Mouse (Mus musculus) cerebellum, postnatal 10 days (tissue): ENCODE results near the gene Tdrkh.

Experiments used
- DNase-seq, 2 experiments: peaks; one replicate each; pipeline ENCODE4 v3.0.0; 2021; ENCODE audit warnings: mixed read lengths in 2 of 2

Tdrkh gene

GRCm38 (mm10) chr3:94413031-94413679, at the start of gene Tdrkh:
Tdrkh (plus strand) TSS chr3:94413273.
- peak; percentile 97 to 98 for DNase-seq

GRCm38 (mm10) chr3:94363291-94364153, 49.6 kb upstream of the Tdrkh start:
- DNase-seq = peak; percentile 79 to 80

GRCm38 (mm10) chr3:94364154-94364526, 48.9 kb upstream of the Tdrkh start:
- peak in 1 of 2 experiments; percentile 67 for DNase-seq

GRCm38 (mm10) chr3:94366761-94367160, 46.3 kb upstream of the Tdrkh start:
- DNase-seq = peak; percentile 90 to 92

- DNase-seq = no peak
Observed at GRCm38 (mm10) chr3:94367511-94367910, 45.6 kb upstream of the Tdrkh start.

GRCm38 (mm10) chr3:94368631-94369030, 44.4 kb upstream of the Tdrkh start:
- DNase-seq = no peak

GRCm38 (mm10) chr3:94369709-94370108, 43.4 kb upstream of the Tdrkh start:
- DNase-seq = no peak

GRCm38 (mm10) chr3:94371637-94372036, 41.4 kb upstream of the Tdrkh start:
- peak; percentile 95 to 96 for DNase-seq

- no peak for DNase-seq
Observed at GRCm38 (mm10) chr3:94372038-94372437, 41.0 kb upstream of the Tdrkh start.

- DNase-seq = peak; percentile 62 to 68
Observed at GRCm38 (mm10) chr3:94372641-94373040, 40.4 kb upstream of the Tdrkh start, which contains the start of gene Rorc. Rorc (plus strand) TSS chr3:94372794.

GRCm38 (mm10) chr3:94373090-94373489, 40.0 kb upstream of the Tdrkh start:
- DNase-seq = peak in 1 of 2 experiments; percentile 62

GRCm38 (mm10) chr3:94373597-94374011, 39.5 kb upstream of the Tdrkh start:
- DNase-seq = peak; percentile 92 to 94

- peak; percentile 47 to 48 for DNase-seq
Observed at GRCm38 (mm10) chr3:94374636-94375035, 38.4 kb upstream of the Tdrkh start.

- DNase-seq = peak in 1 of 2 experiments; percentile 51
Observed at GRCm38 (mm10) chr3:94375146-94375545, 37.9 kb upstream of the Tdrkh start.

- DNase-seq = no peak
Observed at GRCm38 (mm10) chr3:94375861-94376260, 37.2 kb upstream of the Tdrkh start.

GRCm38 (mm10) chr3:94377028-94377923, 35.8 kb upstream of the Tdrkh start:
- DNase-seq = no peak

GRCm38 (mm10) chr3:94379831-94380510, 33.1 kb upstream of the Tdrkh start:
- no peak for DNase-seq

- no peak for DNase-seq
Observed at GRCm38 (mm10) chr3:94382308-94382707, 30.8 kb upstream of the Tdrkh start.

- DNase-seq = no peak
Observed at GRCm38 (mm10) chr3:94383476-94383875, 29.6 kb upstream of the Tdrkh start.

- no peak for DNase-seq
Observed at GRCm38 (mm10) chr3:94386671-94387070, 26.4 kb upstream of the Tdrkh start.

GRCm38 (mm10) chr3:94387391-94387790, 25.7 kb upstream of the Tdrkh start:
- DNase-seq = no peak

GRCm38 (mm10) chr3:94388047-94388446, 25.0 kb upstream of the Tdrkh start:
- no peak for DNase-seq
